Mouse (Mus musculus) liver, embryonic 13.5 days (tissue): ENCODE measurements around the gene Rala. TPM values are rescaled to one million over a fixed set of nuclear protein-coding genes. Genes with fewer than 3 reads are reported as not detected.

Source experiments
- ATAC-seq: fragments of 200-750 bp; cut with Nextera tagmentation; 2 replicates; pipeline ENCODE4 v1.8.0; 2017; ENCODE audit warnings: low read depth, mild to moderate bottlenecking, moderate number of reproducible peaks, moderate library complexity
- DNase-seq: peaks from one replicate; pipeline ENCODE4 v3.0.0; 2022
- H3K27ac ChIP-seq: fragments of 300-500 bp; sonication (generic); 2 replicates; pipeline ENCODE4 v1.5.1; 2015; ENCODE audit warnings: moderate library complexity, mild to moderate bottlenecking, inconsistent platforms
- H3K27me3 ChIP-seq: fragments of 300-500 bp; sonication (generic); 2 replicates; pipeline ENCODE4 v1.6.1; 2015; ENCODE audit warnings: mild to moderate bottlenecking, inconsistent platforms
- H3K36me3 ChIP-seq: fragments of 300-500 bp; sonication (generic); 2 replicates; pipeline ENCODE4 v1.6.1; 2015; ENCODE audit warnings: mild to moderate bottlenecking, inconsistent platforms
- H3K4me1 ChIP-seq: fragments of 300-500 bp; sonication (generic); replicated peaks from 2 replicates; pipeline ENCODE4 v1.6.1; 2015; ENCODE audit warnings: inconsistent platforms
- H3K4me2 ChIP-seq: fragments of 300-500 bp; sonication (generic); 2 replicates; pipeline ENCODE4 v1.6.1; 2015; ENCODE audit warnings: inconsistent platforms, mild to moderate bottlenecking, moderate library complexity
- H3K4me3 ChIP-seq: fragments of 300-500 bp; sonication (generic); replicated peaks from 2 replicates; pipeline ENCODE4 v1.5.1; 2015; ENCODE audit warnings: mild to moderate bottlenecking, inconsistent platforms
- H3K9ac ChIP-seq: fragments of 300-500 bp; sonication (generic); 2 replicates; pipeline ENCODE4 v1.6.1; 2015; ENCODE audit warnings: mild to moderate bottlenecking, inconsistent platforms
- H3K9me3 ChIP-seq: fragments of 300-500 bp; sonication (generic); replicated peaks from 2 replicates; pipeline ENCODE4 v1.6.1; 2016; ENCODE audit warnings: inconsistent platforms
- WGBS: fragments of 180-500 bp; shearing (Covaris S2); methylation state at CpG from one replicate; pipeline ENCODE4 v1.1.7; 2015; ENCODE audit not compliant: insufficient replicate concordance; 5-methylcytosine and 5-hydroxymethylcytosine counted together
- polyA plus RNA-seq: library from polyadenylated mRNA; unstranded; fragments of >200 nt; fragmentation: Nextera tagmentation; extraction: Ambion mirVana; gene quantifications from 2 replicates; pipeline ENCODE4 v1.2.1, GENCODE M21; 2015

The Rala gene
- polyA plus RNA-seq, 1 experiment from 2014 or later = 23.4 TPM

DNA sequence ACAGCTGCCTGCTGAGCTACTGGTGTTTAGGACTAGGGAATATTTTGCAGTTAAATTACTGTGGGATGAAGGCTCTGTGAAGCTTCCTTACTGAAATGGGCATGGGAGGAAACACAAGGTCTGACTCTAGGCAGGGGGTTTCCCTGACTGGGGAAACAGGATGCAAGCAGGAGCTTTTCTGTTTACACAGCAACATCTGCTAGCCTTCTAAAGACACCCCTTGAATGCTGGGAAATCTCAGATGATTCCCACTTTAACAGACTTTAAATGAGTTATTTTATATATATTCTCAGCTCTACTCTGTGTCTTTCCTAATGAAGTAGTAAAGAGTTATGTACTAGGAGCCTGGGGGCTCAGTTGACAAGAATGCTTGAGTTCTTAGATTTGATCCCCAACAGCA, 65.0 kb downstream of the Rala start:
- H3K9me3 ChIP-seq = no peaks in the 10 kb centered on the region
- H3K27me3 ChIP-seq = no peaks in the 10 kb centered on the region
- no peak for DNase-seq
- no peak for ATAC-seq
- no peaks in the 10 kb centered on the region for H3K4me1 ChIP-seq
- H3K27ac ChIP-seq = no peak overlapping the region
- 0 out of 2 replicates have a peak, but pooled peaks cover 2% of the 10 kb centered on the region for H3K36me3 ChIP-seq
- H3K4me3 ChIP-seq = no peak overlapping the region
- H3K9ac ChIP-seq = no peak overlapping the region
- H3K4me2 ChIP-seq = no peak overlapping the region

DNA sequence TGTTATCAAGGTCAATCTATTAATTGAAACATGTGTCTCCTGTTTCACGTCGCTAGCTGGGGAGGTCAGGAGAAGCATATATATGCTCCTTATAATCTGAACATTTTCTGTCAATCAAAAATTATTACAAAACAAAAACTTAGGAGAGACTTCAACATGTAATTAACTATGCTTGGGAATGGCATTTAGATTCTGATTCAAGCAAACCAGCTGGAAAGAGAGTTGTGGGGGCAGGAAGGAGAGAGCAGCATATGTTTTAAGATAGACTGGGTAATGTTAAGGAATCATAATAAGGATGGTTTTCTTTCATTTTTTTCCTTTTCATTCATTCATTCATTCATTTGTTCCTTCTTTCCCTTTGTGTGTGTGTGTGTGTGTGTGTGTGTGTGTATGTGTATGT, 77.3 kb downstream of the Rala start:
- Histone ChIP-seq H3K27me3 (no peaks in the 10 kb centered on the region), H3K9me3 (no peaks in the 10 kb centered on the region), H3K27ac (no peak overlapping the region), H3K4me1 (no peaks in the 10 kb centered on the region), H3K4me3 (no peak overlapping the region), H3K9ac (no peak overlapping the region), H3K36me3 (no peaks in the 10 kb centered on the region), H3K4me2 (no peak overlapping the region)
- ATAC-seq = no peak
- no peak for DNase-seq
- WGBS = 65% methylated on average over 2 of the region's 2 CpGs

DNA sequence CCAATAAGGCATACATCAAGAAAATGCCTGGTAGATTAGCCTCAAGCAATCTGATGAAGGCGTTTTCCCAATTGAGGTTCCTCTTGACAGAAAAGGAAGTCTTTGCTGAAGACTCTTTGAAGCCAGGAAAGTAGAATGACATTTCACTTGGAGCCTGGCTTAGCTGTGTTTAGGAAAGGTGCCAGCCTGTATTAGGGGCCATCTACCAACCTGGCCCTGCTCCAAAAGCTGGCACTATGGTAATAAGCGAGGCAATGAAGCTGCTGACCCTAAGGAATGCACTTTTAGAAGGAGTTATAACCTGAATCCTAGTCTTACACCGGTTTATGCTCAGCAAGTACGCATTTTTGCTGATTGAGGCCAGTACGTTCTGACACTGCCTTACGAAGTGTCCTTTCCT, 83.5 kb downstream of the Rala start:
- Histone ChIP-seq H3K9me3 (no peaks in the 10 kb centered on the region), H3K27me3 (no peaks in the 10 kb centered on the region), H3K36me3 (no peaks in the 10 kb centered on the region), H3K4me1 (peaks cover 3% of the 10 kb centered on the region; the same call in 1 of the 2 replicates), H3K4me2 (no peak overlapping the region), H3K4me3 (no peak overlapping the region), H3K27ac (no peak overlapping the region), H3K9ac (no peak overlapping the region)
- DNase-seq (no peak), ATAC-seq (no peak)
- WGBS = 65% methylated on average over 6 of the region's 6 CpGs

GRCm38 (mm10) chr13:17859365-17860033, 84.5 kb downstream of the Rala start:
- WGBS = 78% methylated on average over 13 of the region's 13 CpGs
- no peak overlapping the region for H3K4me2 ChIP-seq
- no peaks in the 10 kb centered on the region for H3K36me3 ChIP-seq
- ATAC-seq (no peak), DNase-seq (no peak)
- H3K27ac ChIP-seq = no peak overlapping the region
- H3K27me3 ChIP-seq = no peaks in the 10 kb centered on the region
- no peak overlapping the region for H3K9ac ChIP-seq
- no peak overlapping the region for H3K4me3 ChIP-seq
- H3K9me3 ChIP-seq = no peaks in the 10 kb centered on the region
- H3K4me1 ChIP-seq = peaks cover 6% of the 10 kb centered on the region; the same call in 1 of the 2 replicates

GRCm38 (mm10) chr13:17857046-17857445, 87.0 kb downstream of the Rala start:
- H3K4me3 ChIP-seq = no peak overlapping the region
- H3K9me3 ChIP-seq = no peaks in the 10 kb centered on the region; the same call in 1 of the 2 replicates
- no peak for ATAC-seq
- no peak for DNase-seq
- H3K36me3 ChIP-seq = no peaks in the 10 kb centered on the region
- H3K4me1 ChIP-seq = peaks cover 6% of the 10 kb centered on the region; the same call in 1 of the 2 replicates
- no peaks in the 10 kb centered on the region for H3K27me3 ChIP-seq
- H3K4me2 ChIP-seq = no peak overlapping the region
- no peak overlapping the region for H3K9ac ChIP-seq
- no peak overlapping the region for H3K27ac ChIP-seq
- 62% methylated on average over 9 of the region's 9 CpGs for WGBS

DNA sequence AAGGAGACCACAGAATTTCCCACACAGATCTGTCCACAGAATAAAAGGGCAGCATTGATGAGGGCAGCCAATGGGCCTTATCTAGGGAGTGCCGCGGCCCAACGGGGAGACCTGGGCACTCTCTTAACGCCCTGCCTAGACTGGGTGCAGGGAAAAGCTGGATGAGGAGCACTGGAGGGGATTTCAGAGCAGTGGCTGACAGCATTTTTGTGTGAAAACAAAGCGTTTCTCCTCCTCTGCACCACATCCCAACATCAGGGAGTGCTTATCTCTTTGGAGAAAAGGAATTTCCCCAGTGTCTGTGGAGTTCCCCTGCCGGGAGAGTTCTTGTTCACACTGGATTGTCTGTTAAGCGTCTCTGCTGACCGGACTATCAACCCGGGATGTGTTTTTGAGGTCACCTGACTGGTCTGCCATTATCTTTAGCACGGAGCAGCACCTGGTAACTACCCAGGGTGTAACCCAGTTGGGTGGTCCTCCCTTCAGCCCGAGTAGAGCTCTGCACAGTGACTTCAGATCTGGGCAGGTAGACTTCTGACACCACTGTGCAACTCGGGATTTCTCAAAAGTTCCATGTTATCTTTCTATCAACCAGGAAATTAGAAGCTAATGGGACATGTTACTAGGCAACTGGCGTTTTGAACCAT, 88.4 kb downstream of the Rala start:
- Histone ChIP-seq H3K4me2 (peak overlapping the region; percentile 33), H3K27me3 (no peaks in the 10 kb centered on the region), H3K36me3 (no peaks in the 10 kb centered on the region), H3K9ac (no peak overlapping the region), H3K4me1 (peaks cover 6% of the 10 kb centered on the region; the same call in 1 of the 2 replicates), H3K4me3 (no peak overlapping the region), H3K9me3 (no peaks in the 10 kb centered on the region; the same call in 1 of the 2 replicates), H3K27ac (no peak overlapping the region)
- WGBS = 8% methylated on average over 13 of the region's 13 CpGs
- ATAC-seq (peak; percentile 36; the same call in 1 of the 2 replicates), DNase-seq (no peak)

- H3K4me3 ChIP-seq = no peak overlapping the region
- no peaks in the 10 kb centered on the region for H3K36me3 ChIP-seq
- no peaks in the 10 kb centered on the region for H3K27me3 ChIP-seq
- H3K4me2 ChIP-seq = no peak overlapping the region
- H3K27ac ChIP-seq = no peak overlapping the region
- no peak overlapping the region for H3K9ac ChIP-seq
- DNase-seq (no peak), ATAC-seq (no peak)
- H3K4me1 ChIP-seq = peaks cover 6% of the 10 kb centered on the region; the same call in 1 of the 2 replicates
- WGBS = 42% methylated on average over 6 of the region's 6 CpGs
- H3K9me3 ChIP-seq = no peaks in the 10 kb centered on the region; the same call in 1 of the 2 replicates
Observed at GRCm38 (mm10) chr13:17854755-17855154, 89.3 kb downstream of the Rala start.

- WGBS = 72% methylated on average over 2 of the region's 2 CpGs
- no peak overlapping the region for H3K27ac ChIP-seq
- ATAC-seq = no peak
- no peak overlapping the region for H3K4me2 ChIP-seq
- no peak overlapping the region for H3K9ac ChIP-seq
- no peak overlapping the region for H3K4me3 ChIP-seq
- H3K27me3 ChIP-seq = no peaks in the 10 kb centered on the region
- no peaks in the 10 kb centered on the region for H3K4me1 ChIP-seq
- no peak for DNase-seq
- no peaks in the 10 kb centered on the region for H3K36me3 ChIP-seq
- H3K9me3 ChIP-seq = no peaks in the 10 kb centered on the region
Observed at GRCm38 (mm10) chr13:17843336-17843735, 100.7 kb downstream of the Rala start.

GRCm38 (mm10) chr13:17842756-17843155, 101.3 kb downstream of the Rala start:
- Histone ChIP-seq H3K9ac (no peak overlapping the region), H3K4me2 (no peak overlapping the region), H3K27ac (no peak overlapping the region), H3K36me3 (no peaks in the 10 kb centered on the region), H3K4me3 (no peak overlapping the region), H3K4me1 (no peaks in the 10 kb centered on the region), H3K9me3 (no peaks in the 10 kb centered on the region), H3K27me3 (no peaks in the 10 kb centered on the region)
- WGBS = 46% methylated on average over 4 of the region's 4 CpGs
- DNase-seq (no peak), ATAC-seq (no peak)

- Histone ChIP-seq H3K9me3 (no peaks in the 10 kb centered on the region), H3K27me3 (no peaks in the 10 kb centered on the region), H3K27ac (no peak overlapping the region), H3K4me1 (no peaks in the 10 kb centered on the region), H3K9ac (no peak overlapping the region), H3K36me3 (no peaks in the 10 kb centered on the region), H3K4me3 (no peak overlapping the region), H3K4me2 (no peak overlapping the region)
- no peak for DNase-seq
- no peak for ATAC-seq
- 76% methylated on average over 5 of the region's 5 CpGs for WGBS
Observed at GRCm38 (mm10) chr13:17839137-17839536, 104.9 kb downstream of the Rala start.

- Histone ChIP-seq H3K4me3 (no peak overlapping the region), H3K27me3 (no peaks in the 10 kb centered on the region), H3K9ac (no peak overlapping the region), H3K4me1 (no peaks in the 10 kb centered on the region), H3K4me2 (no peak overlapping the region), H3K36me3 (no peaks in the 10 kb centered on the region), H3K9me3 (no peaks in the 10 kb centered on the region), H3K27ac (no peak overlapping the region)
- 29% methylated on average over 4 of the region's 4 CpGs for WGBS
- DNase-seq = peak; percentile 28
- peak; percentile 31; the same call in 1 of the 2 replicates for ATAC-seq
Observed at GRCm38 (mm10) chr13:17838484-17838851, 105.6 kb downstream of the Rala start.
